Comparison of ENCODE assay signal across 22 mouse cellular contexts in genomic region chr10:123520613-123521012, GRCm38 (mm10).
DNase-seq lines count a peak whose midpoint lies in the region; ATAC-seq and TF ChIP-seq lines count a peak whose summit lies in the region.
"Had no signal": no experiment of that assay in that cellular context is flagged by ENCODE, and none has a peak within 500 bp of the region (broad histone marks: within the 10 kb centered on the region; RNA-seq: fewer than 3 reads in every experiment).

No protein-coding gene starts in this region.

- no peak overlapping the region for H3K4me2 ChIP-seq in heart, embryonic 15.5 days
- no peak overlapping the region for H3K4me2 ChIP-seq in lung, embryonic 16.5 days (ENCODE audit: low read depth, low read length)
- H3K4me2 ChIP-seq in liver, embryonic 12.5 days = no peak overlapping the region
- H3K4me2 ChIP-seq: hindbrain, embryonic 14.5 days; intestine, embryonic 15.5 days had no signal

- no peaks in the 10 kb centered on the region for H3K27me3 ChIP-seq in heart, adult 2 months (ENCODE audit: control insufficient read depth, insufficient read depth, low read length)
- no peaks in the 10 kb centered on the region for H3K27me3 ChIP-seq in heart, embryonic 15.5 days
- H3K27me3 ChIP-seq in lung, embryonic 16.5 days (ENCODE audit: control insufficient read depth, insufficient read depth, low read depth, low read length) = no peaks in the 10 kb centered on the region
- no peaks in the 10 kb centered on the region for H3K27me3 ChIP-seq in liver, embryonic 12.5 days (replicated peaks)
- H3K27me3 ChIP-seq: CH12.LX; intestine, embryonic 15.5 days; Patski had no signal

- peaks cover 4% of the 10 kb centered on the region; the same call in 1 of the 2 replicates for H3K4me1 ChIP-seq in heart, adult 2 months (ENCODE audit: control insufficient read depth, insufficient read depth, low read length)
- H3K4me1 ChIP-seq in heart, embryonic 15.5 days (replicated peaks) = peaks cover 10% of the 10 kb centered on the region; the same call in 1 of the 2 replicates
- H3K4me1 ChIP-seq in lung, embryonic 16.5 days (replicated peaks; ENCODE audit: control insufficient read depth, insufficient read depth, low read length) = no peaks in the 10 kb centered on the region; the same call in 1 of the 2 replicates
- no peaks in the 10 kb centered on the region for H3K4me1 ChIP-seq in liver, embryonic 12.5 days
- H3K4me1 ChIP-seq: embryonic facial prominence, embryonic 10.5 days; hindbrain, embryonic 10.5 days; intestine, embryonic 15.5 days had no signal

- no peak for TF ChIP-seq EP300 in heart, adult 2 months (IDR thresholded peaks at IDR 0.05; ENCODE audit: insufficient read depth, low read depth, low read length)

- peak overlapping the region; percentile 79 for H3K27ac ChIP-seq in heart, adult 2 months
- peak overlapping the region; percentile 66 for H3K27ac ChIP-seq in heart, embryonic 15.5 days
- H3K27ac ChIP-seq in lung, embryonic 16.5 days (ENCODE audit: low read length) = 0 out of 2 replicates have a peak overlapping the region, but pooled peaks have one; percentile 17
- H3K27ac ChIP-seq in liver, embryonic 12.5 days = no peak overlapping the region
- H3K27ac ChIP-seq: embryonic facial prominence, embryonic 10.5 days; forebrain, embryonic 10.5 days; hindbrain, embryonic 10.5 days; hindbrain, embryonic 14.5 days; intestine, embryonic 15.5 days had no signal

- no peaks in the 10 kb centered on the region; the same call in 1 of the 2 replicates for H3K36me3 ChIP-seq in heart, adult 2 months (ENCODE audit: control insufficient read depth, insufficient read depth, low read length)
- no peaks in the 10 kb centered on the region for H3K36me3 ChIP-seq in heart, embryonic 15.5 days
- H3K36me3 ChIP-seq in lung, embryonic 16.5 days (ENCODE audit: control insufficient read depth, insufficient read depth, low read length) = no peaks in the 10 kb centered on the region
- H3K36me3 ChIP-seq in liver, embryonic 12.5 days = no peaks in the 10 kb centered on the region
- H3K36me3 ChIP-seq: embryonic facial prominence, embryonic 10.5 days; forebrain, embryonic 10.5 days; hindbrain, embryonic 10.5 days; intestine, embryonic 15.5 days had no signal

- intact Hi-C loops in heart, adult 2 months (cut with DNase I) = loop anchor here (5.0 kb wide), 1 partner anchor 72 kb away; no protein-coding TSS in a partner anchor
- intact Hi-C loops in heart, postnatal 36 days (cut with DNase I) = loop anchor here (5.0 kb wide), 1 partner anchor 72 kb away; no protein-coding TSS in a partner anchor
- intact Hi-C loops in heart, postnatal 14 days (cut with DNase I) = no loop called here

- no peak for DNase-seq in heart, adult 2 months
- no peak for DNase-seq in heart, postnatal 36 days
- no peak for DNase-seq in heart, postnatal 14 days
- DNase-seq in lung, postnatal 14 days = no peak
- DNase-seq: adrenal gland, postnatal 14 days; cerebellum, adult 18-20 months; cerebellum, adult 9-11 months; gastrocnemius, postnatal 10 days; kidney, adult 18-20 months had no signal

- H3K9me3 ChIP-seq in heart, embryonic 15.5 days (replicated peaks) = no peaks in the 10 kb centered on the region
- H3K9me3 ChIP-seq in lung, embryonic 16.5 days (ENCODE audit: control insufficient read depth, low read length) = peaks cover 5% of the 10 kb centered on the region; the same call in 1 of the 2 replicates
- peaks cover 13% of the 10 kb centered on the region; the same call in 1 of the 2 replicates for H3K9me3 ChIP-seq in liver, embryonic 12.5 days (replicated peaks)
- H3K9me3 ChIP-seq: intestine, embryonic 15.5 days had no signal

- no peak overlapping the region for H3K4me3 ChIP-seq in heart, adult 2 months
- H3K4me3 ChIP-seq in heart, embryonic 15.5 days = no peak overlapping the region
- no peak overlapping the region for H3K4me3 ChIP-seq in lung, embryonic 16.5 days (ENCODE audit: low read length)
- H3K4me3 ChIP-seq in liver, embryonic 12.5 days = no peak overlapping the region
- H3K4me3 ChIP-seq: embryonic facial prominence, embryonic 10.5 days; erythroblast, embryonic 14.5 days; forebrain, embryonic 10.5 days; hindbrain, embryonic 10.5 days; intestine, embryonic 15.5 days had no signal

- TF ChIP-seq CTCF in heart, adult 2 months (IDR thresholded peaks at IDR 0.05) = no peak

- no peak overlapping the region for H3K9ac ChIP-seq in heart, adult 2 months (ENCODE audit: low read depth, low read length)
- H3K9ac ChIP-seq in heart, embryonic 15.5 days = no peak overlapping the region
- H3K9ac ChIP-seq in lung, embryonic 16.5 days (ENCODE audit: low read length) = no peak overlapping the region
- no peak overlapping the region for H3K9ac ChIP-seq in liver, embryonic 12.5 days
- H3K9ac ChIP-seq: hindbrain, embryonic 14.5 days; intestine, embryonic 15.5 days had no signal

- no peaks in the 10 kb centered on the region for H3K79me2 ChIP-seq in heart, adult 2 months (replicated peaks; ENCODE audit: control insufficient read depth, insufficient read depth, low read length)

- no peak; the same call in 1 of the 2 replicates for ATAC-seq in heart, embryonic 15.5 days (replicated peaks; ENCODE audit: insufficient number of reproducible peaks, insufficient read depth, low FRiP score, low read depth)
- no peak for ATAC-seq in lung, embryonic 16.5 days (ENCODE audit: low read depth)
- no peak for ATAC-seq in liver, embryonic 12.5 days
- ATAC-seq: activated CD4-positive, CD25-positive, alpha-beta regulatory T cell, adult 4 months; forebrain, embryonic 14.5 days; intestine, embryonic 15.5 days; Patski had no signal

- TF ChIP-seq POLR2A in heart, adult 2 months (IDR thresholded peaks at IDR 0.05; ENCODE audit: insufficient read depth, low read depth, low read length) = no peak

- 34% methylated on average over 2 of the region's 2 CpGs for WGBS in heart, adult 2 months
- 30% methylated on average over 2 of the region's 2 CpGs for WGBS in heart, embryonic 15.5 days
- WGBS in lung, embryonic 16.5 days = 66% methylated on average over 2 of the region's 2 CpGs
- 73% methylated on average over 2 of the region's 2 CpGs for WGBS in liver, embryonic 12.5 days (ENCODE audit: insufficient replicate concordance)
